Mouse (Mus musculus): ENCODE measurements at regions not wholly inside any gene's neighbourhood (a gene's known extent, or its start where the extent isn't known, plus 50 kb on each side); places are given as distances from the start of the nearest gene placed in this dataset.

DNA sequence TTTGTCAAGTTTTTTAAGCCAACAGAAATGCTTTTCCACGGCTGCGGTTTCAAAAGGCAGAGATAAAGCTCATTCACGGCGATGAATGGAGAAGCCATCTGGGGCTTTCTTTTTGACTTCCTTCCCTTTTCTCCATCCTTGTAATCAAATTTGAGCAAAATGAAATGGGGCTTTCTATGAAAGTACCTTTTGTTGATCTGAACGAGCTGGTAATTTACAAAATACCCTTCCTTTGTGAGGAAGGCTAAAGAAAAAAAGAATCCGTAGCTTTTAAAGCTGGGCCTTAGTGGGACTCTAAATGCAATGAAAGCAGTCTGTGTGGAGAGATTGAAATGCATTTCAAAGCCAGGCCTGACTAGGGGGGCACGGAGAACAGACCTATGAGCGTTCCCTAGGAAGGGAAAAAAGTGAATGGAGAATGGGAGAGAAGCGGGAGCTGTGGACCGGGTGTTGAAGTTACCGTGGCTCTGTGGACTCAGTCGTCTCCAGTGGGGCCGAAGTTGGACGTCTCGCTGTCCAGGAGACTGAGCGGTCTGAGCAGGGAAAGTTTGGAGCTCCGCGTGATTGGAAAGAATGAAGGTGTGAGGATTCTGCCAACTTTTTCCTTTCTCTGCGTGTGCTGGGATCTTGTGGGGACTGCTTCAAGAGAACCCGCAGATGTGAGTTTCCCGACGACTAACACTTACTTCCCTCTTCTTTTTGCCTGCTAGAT lies 115.5 kb upstream of the Dnajc19 start:
- 0 out of 2 replicates have a peak overlapping the region, but pooled peaks have one; percentile 15 for H3K4me2 ChIP-seq (ENCODE audit: low read depth, low read length)
- H3K9me3 ChIP-seq (replicated peaks; ENCODE audit: control insufficient read depth, low read length) = no peaks in the 10 kb centered on the region
- no peak overlapping the region for H3K27ac ChIP-seq (ENCODE audit: low read depth)
- H3K9ac ChIP-seq (replicated peaks; ENCODE audit: low read depth, low read length) = no peak overlapping the region
- no peaks in the 10 kb centered on the region for H3K4me1 ChIP-seq (ENCODE audit: control insufficient read depth, insufficient read depth)
- H3K27me3 ChIP-seq (ENCODE audit: control insufficient read depth, insufficient read depth, low read length) = 0 out of 2 replicates have a peak, but pooled peaks cover 5% of the 10 kb centered on the region
- TF ChIP-seq CTCF (IDR thresholded peaks at IDR 0.05; ENCODE audit: low read depth) (no peak), EP300 (IDR thresholded peaks at IDR 0.05; ENCODE audit: low read depth) (no peak)
- DNase-seq (ENCODE audit: low spot score) (no peak), ATAC-seq (ENCODE audit: insufficient read depth, low read depth) (no peak)
- no peaks in the 10 kb centered on the region for H3K36me3 ChIP-seq (replicated peaks; ENCODE audit: control insufficient read depth, insufficient read depth, low read length)
- no peak overlapping the region for H3K4me3 ChIP-seq (ENCODE audit: low read depth, low read length)
- 32% methylated on average over 22 of the region's 22 CpGs for WGBS

- no peak overlapping the region for H3K9ac ChIP-seq (replicated peaks; ENCODE audit: low read depth, low read length)
- ATAC-seq (ENCODE audit: insufficient read depth, low read depth) (no peak), DNase-seq (ENCODE audit: low spot score) (no peak)
- no peaks in the 10 kb centered on the region for H3K4me1 ChIP-seq (ENCODE audit: control insufficient read depth, insufficient read depth)
- no peak overlapping the region for H3K4me2 ChIP-seq (ENCODE audit: low read depth, low read length)
- no peak overlapping the region for H3K4me3 ChIP-seq (ENCODE audit: low read depth, low read length)
- H3K9me3 ChIP-seq (replicated peaks; ENCODE audit: control insufficient read depth, low read length) = no peaks in the 10 kb centered on the region
- WGBS = 73% methylated on average over 13 of the region's 13 CpGs
- no peaks in the 10 kb centered on the region for H3K36me3 ChIP-seq (replicated peaks; ENCODE audit: control insufficient read depth, insufficient read depth, low read length)
- no peak overlapping the region for H3K27ac ChIP-seq (ENCODE audit: low read depth)
- TF ChIP-seq EP300 (IDR thresholded peaks at IDR 0.05; ENCODE audit: low read depth) = no peak
- no peak for TF ChIP-seq CTCF (IDR thresholded peaks at IDR 0.05; ENCODE audit: low read depth)
- 0 out of 2 replicates have a peak, but pooled peaks cover 5% of the 10 kb centered on the region for H3K27me3 ChIP-seq (ENCODE audit: control insufficient read depth, insufficient read depth, low read length)
Measured at GRCm38 (mm10) chr3:34195729-34196450, 114.8 kb upstream of the Dnajc19 start.

GRCm38 (mm10) chr3:34173416-34174097 lies 92.4 kb upstream of the Dnajc19 start:
- H3K9me3 ChIP-seq (replicated peaks; ENCODE audit: control insufficient read depth, low read length) = no peaks in the 10 kb centered on the region
- no peaks in the 10 kb centered on the region for H3K27me3 ChIP-seq (ENCODE audit: control insufficient read depth, insufficient read depth, low read length)
- no peak for ATAC-seq (ENCODE audit: insufficient read depth, low read depth)
- TF ChIP-seq EP300 (IDR thresholded peaks at IDR 0.05; ENCODE audit: low read depth) = no peak
- TF ChIP-seq CTCF (IDR thresholded peaks at IDR 0.05; ENCODE audit: low read depth) = no peak
- no peak overlapping the region for H3K9ac ChIP-seq (replicated peaks; ENCODE audit: low read depth, low read length)
- no peaks in the 10 kb centered on the region for H3K36me3 ChIP-seq (replicated peaks; ENCODE audit: control insufficient read depth, insufficient read depth, low read length)
- no peak overlapping the region for H3K4me3 ChIP-seq (ENCODE audit: low read depth, low read length)
- no peaks in the 10 kb centered on the region for H3K4me1 ChIP-seq (ENCODE audit: control insufficient read depth, insufficient read depth)
- no peak overlapping the region for H3K27ac ChIP-seq (ENCODE audit: low read depth)
- WGBS = 80% methylated on average over 6 of the region's 6 CpGs
- DNase-seq (ENCODE audit: low spot score) = no peak
- H3K4me2 ChIP-seq (ENCODE audit: low read depth, low read length) = no peak overlapping the region

- H3K4me1 ChIP-seq (ENCODE audit: control insufficient read depth, insufficient read depth) = no peaks in the 10 kb centered on the region
- no peak overlapping the region for H3K4me2 ChIP-seq (ENCODE audit: low read depth, low read length)
- DNase-seq (ENCODE audit: low spot score) = no peak
- H3K4me3 ChIP-seq (ENCODE audit: low read depth, low read length) = no peak overlapping the region
- no peak for ATAC-seq (ENCODE audit: insufficient read depth, low read depth)
- 77% methylated on average over 4 of the region's 4 CpGs for WGBS
- no peaks in the 10 kb centered on the region for H3K36me3 ChIP-seq (replicated peaks; ENCODE audit: control insufficient read depth, insufficient read depth, low read length)
- H3K27me3 ChIP-seq (ENCODE audit: control insufficient read depth, insufficient read depth, low read length) = no peaks in the 10 kb centered on the region
- H3K9ac ChIP-seq (replicated peaks; ENCODE audit: low read depth, low read length) = no peak overlapping the region
- H3K27ac ChIP-seq (ENCODE audit: low read depth) = no peak overlapping the region
- TF ChIP-seq EP300 (IDR thresholded peaks at IDR 0.05; ENCODE audit: low read depth) = no peak
- no peak for TF ChIP-seq CTCF (IDR thresholded peaks at IDR 0.05; ENCODE audit: low read depth)
- H3K9me3 ChIP-seq (replicated peaks; ENCODE audit: control insufficient read depth, low read length) = no peaks in the 10 kb centered on the region
Measured at GRCm38 (mm10) chr3:34172899-34173298, 91.8 kb upstream of the Dnajc19 start.

DNA sequence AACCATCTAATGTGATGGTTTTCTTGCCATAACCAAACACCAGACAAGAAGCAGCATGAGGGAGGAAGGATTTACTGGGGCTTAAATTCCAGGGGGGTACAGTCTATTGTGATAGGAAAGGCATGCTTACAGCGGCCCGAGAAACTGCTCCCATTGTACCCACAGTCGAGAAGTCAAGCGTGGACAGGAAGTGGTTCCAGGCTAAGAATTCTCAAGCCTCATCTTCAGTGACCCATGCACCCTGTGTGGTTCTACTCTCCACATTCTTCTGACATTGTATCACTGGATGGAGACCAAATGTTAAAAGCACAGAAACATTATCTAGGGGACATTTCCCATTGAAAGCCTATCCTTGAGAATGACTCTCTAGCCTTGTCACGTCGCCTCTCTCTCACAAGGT lies 90.8 kb upstream of the Dnajc19 start:
- no peak for ATAC-seq (ENCODE audit: insufficient read depth, low read depth)
- WGBS = 62% methylated on average over 6 of the region's 6 CpGs

More for the DNA sequence above, 90.8 kb upstream of the Dnajc19 start:
- no peak for DNase-seq (ENCODE audit: low spot score)
- no peaks in the 10 kb centered on the region for H3K36me3 ChIP-seq (replicated peaks; ENCODE audit: control insufficient read depth, insufficient read depth, low read length)
- H3K9me3 ChIP-seq (replicated peaks; ENCODE audit: control insufficient read depth, low read length) = no peaks in the 10 kb centered on the region
- no peak overlapping the region for H3K4me3 ChIP-seq (ENCODE audit: low read depth, low read length)
- TF ChIP-seq EP300 (IDR thresholded peaks at IDR 0.05; ENCODE audit: low read depth) = no peak
- no peak for TF ChIP-seq CTCF (IDR thresholded peaks at IDR 0.05; ENCODE audit: low read depth)
- no peak overlapping the region for H3K4me2 ChIP-seq (ENCODE audit: low read depth, low read length)
- H3K27me3 ChIP-seq (ENCODE audit: control insufficient read depth, insufficient read depth, low read length) = no peaks in the 10 kb centered on the region
- no peak overlapping the region for H3K27ac ChIP-seq (ENCODE audit: low read depth)
- no peaks in the 10 kb centered on the region for H3K4me1 ChIP-seq (ENCODE audit: control insufficient read depth, insufficient read depth)
- no peak overlapping the region for H3K9ac ChIP-seq (replicated peaks; ENCODE audit: low read depth, low read length)
